Mouse (Mus musculus) embryonic facial prominence, embryonic 11.5 days (tissue): ENCODE data around the gene Trp63. TPM values are rescaled to one million over a fixed set of nuclear protein-coding genes. Genes with fewer than 3 reads are reported as not detected.

Experiments
- ATAC-seq: fragments of 200-750 bp; cut with Nextera tagmentation; replicated peaks from 2 replicates; pipeline ENCODE4 v1.8.0; 2017; ENCODE audit warnings: low read depth; ENCODE audit not compliant: insufficient number of reproducible peaks, low FRiP score, low TSS enrichment
- DNase-seq: peaks from one replicate; pipeline ENCODE4 v3.0.0-alpha.2; 2015; ENCODE audit warnings: low spot score
- H3K27ac ChIP-seq: fragments of 300-500 bp; sonication (generic); replicated peaks from 2 replicates; pipeline ENCODE4 v1.5.1; 2014; ENCODE audit warnings: mild to moderate bottlenecking, low read depth, low read length, control low read depth
- H3K27me3 ChIP-seq: fragments of 300-500 bp; sonication (generic); 2 replicates; pipeline ENCODE4 v1.6.1; 2014; ENCODE audit warnings: mild to moderate bottlenecking, low read length, moderate library complexity, mixed read lengths; ENCODE audit not compliant: control insufficient read depth, insufficient read depth
- H3K36me3 ChIP-seq: fragments of 300-500 bp; sonication (generic); replicated peaks from 2 replicates; pipeline ENCODE4 v1.6.1; 2014; ENCODE audit warnings: low read depth, mild to moderate bottlenecking, low read length, moderate library complexity, mixed read lengths; ENCODE audit not compliant: control insufficient read depth, insufficient read depth
- H3K4me1 ChIP-seq: fragments of 300-500 bp; sonication (generic); 2 replicates; pipeline ENCODE4 v1.6.1; 2014; ENCODE audit warnings: low read length, mixed read lengths; ENCODE audit not compliant: control insufficient read depth, insufficient read depth
- H3K4me2 ChIP-seq: fragments of 300-500 bp; sonication (generic); 2 replicates; pipeline ENCODE4 v1.6.1; 2014; ENCODE audit warnings: low read depth, mild to moderate bottlenecking, control low read depth, low read length, moderate library complexity
- H3K4me3 ChIP-seq: fragments of 300-500 bp; sonication (generic); 2 replicates; pipeline ENCODE4 v1.5.1; 2014; ENCODE audit warnings: low read depth, low read length, control low read depth
- H3K9ac ChIP-seq: fragments of 300-500 bp; sonication (generic); replicated peaks from 2 replicates; pipeline ENCODE4 v1.6.1; 2014; ENCODE audit warnings: mild to moderate bottlenecking, control low read depth, low read length
- H3K9me3 ChIP-seq: fragments of 300-500 bp; sonication (generic); replicated peaks from 2 replicates; pipeline ENCODE4 v1.6.1; 2016; ENCODE audit warnings: mild to moderate bottlenecking, low read length, inconsistent platforms, mixed read lengths; ENCODE audit not compliant: control insufficient read depth
- WGBS: fragments of 180-500 bp; shearing (Covaris S2); extraction: QIAGEN DNeasy Blood & Tissue Kit; methylation state at CpG from one replicate; pipeline ENCODE4 v1.1.7; 2014; 5-methylcytosine and 5-hydroxymethylcytosine counted together
- polyA plus RNA-seq: library from polyadenylated mRNA; unstranded; fragments of >200 nt; fragmentation: Nextera tagmentation; extraction: Ambion mirVana; gene quantifications from 2 replicates; pipeline ENCODE4 v1.2.1, GENCODE M21; 2014

The Trp63 gene
- polyA plus RNA-seq, 1 experiment from 2014 or later, result 20.8 TPM

GRCm38 (mm10) chr16:25690612-25691011, 7.0 kb downstream of the Trp63 start:
- H3K9me3 ChIP-seq, result no peaks in the 10 kb centered on the region
- peak; percentile 49 for DNase-seq
- H3K27ac ChIP-seq, result no peak overlapping the region
- H3K9ac ChIP-seq, result no peak overlapping the region
- WGBS, result 16% methylated on average over 5 of the region's 5 CpGs
- no peaks in the 10 kb centered on the region for H3K27me3 ChIP-seq
- no peak for ATAC-seq
- no peaks in the 10 kb centered on the region for H3K4me1 ChIP-seq
- no peak overlapping the region for H3K4me3 ChIP-seq
- H3K36me3 ChIP-seq, result no peaks in the 10 kb centered on the region
- no peak overlapping the region for H3K4me2 ChIP-seq

GRCm38 (mm10) chr16:25701252-25701651, 17.7 kb downstream of the Trp63 start:
- H3K27me3 ChIP-seq, result no peaks in the 10 kb centered on the region
- H3K27ac ChIP-seq, result no peak overlapping the region
- no peaks in the 10 kb centered on the region for H3K36me3 ChIP-seq
- no peak for DNase-seq
- no peaks in the 10 kb centered on the region for H3K4me1 ChIP-seq
- no peak overlapping the region for H3K9ac ChIP-seq
- 86% methylated on average over 2 of the region's 2 CpGs for WGBS
- ATAC-seq, result no peak
- H3K9me3 ChIP-seq, result no peaks in the 10 kb centered on the region
- no peak overlapping the region for H3K4me3 ChIP-seq
- no peak overlapping the region for H3K4me2 ChIP-seq

DNA sequence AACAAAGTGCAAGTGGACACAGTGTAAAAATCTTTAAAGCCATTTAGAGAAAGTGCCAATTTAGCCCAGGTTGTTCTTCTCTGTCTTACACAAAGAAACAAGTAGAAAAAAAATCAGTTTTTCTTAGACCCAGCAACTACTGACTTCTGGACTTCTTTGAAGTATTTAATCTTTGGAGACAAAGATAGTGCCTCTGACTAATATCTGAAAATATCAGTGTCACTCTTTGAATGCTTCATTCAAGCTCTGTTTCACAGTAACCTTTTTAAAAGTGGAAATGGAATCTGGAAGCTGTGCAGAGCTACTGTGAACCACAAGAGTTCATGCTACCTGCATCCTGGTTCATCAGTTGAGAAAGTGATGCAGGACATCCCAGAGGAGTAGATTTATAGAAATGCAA, 22.7 kb downstream of the Trp63 start:
- Histone ChIP-seq H3K27me3 (no peaks in the 10 kb centered on the region), H3K9ac (no peak overlapping the region), H3K9me3 (no peaks in the 10 kb centered on the region), H3K4me1 (no peaks in the 10 kb centered on the region), H3K27ac (no peak overlapping the region), H3K36me3 (no peaks in the 10 kb centered on the region), H3K4me3 (no peak overlapping the region), H3K4me2 (no peak overlapping the region)
- DNase-seq (no peak), ATAC-seq (no peak)

DNA sequence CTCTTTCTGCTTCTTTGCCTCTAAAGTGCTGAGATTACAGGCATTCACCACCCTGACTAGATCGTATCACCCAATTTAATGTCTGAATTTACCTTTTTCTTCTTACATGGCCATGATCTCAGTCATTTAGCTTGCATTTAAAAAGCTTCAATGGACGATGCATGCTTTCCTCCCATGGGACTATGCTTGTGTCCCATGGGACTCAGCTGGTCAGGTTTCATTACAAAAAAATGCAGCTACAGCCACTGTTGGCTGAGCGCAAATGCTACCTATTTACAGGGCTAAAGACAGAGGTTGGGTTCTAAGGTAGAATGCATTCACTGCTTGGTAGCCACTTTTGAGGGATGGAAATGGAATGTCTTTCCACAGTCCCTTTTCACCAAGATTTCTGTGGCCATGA, 32.2 kb downstream of the Trp63 start:
- Histone ChIP-seq H3K9me3 (no peaks in the 10 kb centered on the region), H3K27ac (no peak overlapping the region), H3K27me3 (no peaks in the 10 kb centered on the region), H3K4me3 (no peak overlapping the region), H3K36me3 (no peaks in the 10 kb centered on the region), H3K9ac (no peak overlapping the region), H3K4me2 (no peak overlapping the region), H3K4me1 (no peaks in the 10 kb centered on the region)
- ATAC-seq (no peak), DNase-seq (no peak)
- 75% methylated on average over 3 of the region's 3 CpGs for WGBS

GRCm38 (mm10) chr16:25723131-25723530, 39.6 kb downstream of the Trp63 start:
- H3K27ac ChIP-seq, result no peak overlapping the region
- no peak overlapping the region for H3K9ac ChIP-seq
- H3K4me1 ChIP-seq, result no peaks in the 10 kb centered on the region
- no peak overlapping the region for H3K4me2 ChIP-seq
- H3K4me3 ChIP-seq, result no peak overlapping the region
- no peaks in the 10 kb centered on the region for H3K36me3 ChIP-seq
- WGBS, result 80% methylated on average over 5 of the region's 5 CpGs
- DNase-seq (no peak), ATAC-seq (no peak)
- no peaks in the 10 kb centered on the region for H3K9me3 ChIP-seq
- no peaks in the 10 kb centered on the region for H3K27me3 ChIP-seq

DNA sequence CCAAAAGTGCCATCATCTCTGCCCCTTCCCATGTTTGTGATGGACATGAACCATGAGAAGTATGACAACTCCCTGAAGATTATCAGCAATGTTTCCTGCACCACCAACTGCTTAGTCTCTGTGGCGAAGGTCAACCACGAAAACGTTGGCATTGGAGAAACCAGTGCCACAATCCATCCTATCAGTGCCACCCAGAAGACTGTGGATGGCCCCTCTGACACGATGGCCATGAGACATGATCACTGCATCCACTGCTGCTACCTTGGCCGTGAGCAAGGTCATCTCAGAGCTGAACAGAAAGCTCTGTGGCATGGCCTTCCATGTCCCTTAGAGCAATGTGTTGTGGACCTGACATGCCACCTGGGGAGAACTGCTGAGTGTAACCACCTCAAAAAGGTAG, 43.4 kb downstream of the Trp63 start:
- Histone ChIP-seq H3K27me3 (no peaks in the 10 kb centered on the region), H3K27ac (no peak overlapping the region), H3K9me3 (no peaks in the 10 kb centered on the region), H3K9ac (no peak overlapping the region), H3K4me3 (no peak overlapping the region), H3K36me3 (no peaks in the 10 kb centered on the region), H3K4me1 (no peaks in the 10 kb centered on the region), H3K4me2 (no peak overlapping the region)
- no peak for ATAC-seq
- WGBS, result 90% methylated on average over 5 of the region's 5 CpGs
- no peak for DNase-seq

DNA sequence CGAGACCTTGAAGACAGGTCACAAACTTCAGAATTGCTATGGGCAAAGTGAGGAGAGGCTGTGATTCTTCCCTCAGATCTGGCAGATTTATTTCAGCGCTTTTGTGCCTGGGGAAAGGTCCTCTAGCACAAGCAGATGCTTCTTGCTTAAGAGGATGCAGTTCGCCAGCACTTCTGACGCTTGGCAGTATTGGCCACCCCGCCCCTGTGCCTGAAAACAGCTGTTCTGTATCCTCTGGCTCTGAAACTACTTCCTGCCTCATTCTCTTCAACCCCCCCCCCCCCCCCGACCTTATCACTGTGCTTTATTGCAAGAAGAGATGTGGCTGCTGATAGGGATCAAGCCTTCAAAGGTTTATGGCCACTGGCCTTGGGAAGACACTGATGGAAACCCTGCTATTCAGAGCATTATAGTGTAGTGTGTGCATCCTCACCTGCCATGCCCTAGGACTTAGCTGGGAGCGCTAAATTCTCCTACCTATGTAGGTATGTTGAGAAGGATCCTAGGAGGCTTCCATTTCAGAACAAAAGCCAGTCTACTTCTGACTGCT, 44.5 kb downstream of the Trp63 start:
- Histone ChIP-seq H3K9me3 (no peaks in the 10 kb centered on the region), H3K36me3 (no peaks in the 10 kb centered on the region), H3K4me2 (no peak overlapping the region), H3K27me3 (no peaks in the 10 kb centered on the region), H3K9ac (no peak overlapping the region), H3K4me1 (no peaks in the 10 kb centered on the region), H3K4me3 (no peak overlapping the region), H3K27ac (no peak overlapping the region)
- 53% methylated on average over 7 of the region's 7 CpGs for WGBS
- no peak for ATAC-seq
- no peak for DNase-seq

DNA sequence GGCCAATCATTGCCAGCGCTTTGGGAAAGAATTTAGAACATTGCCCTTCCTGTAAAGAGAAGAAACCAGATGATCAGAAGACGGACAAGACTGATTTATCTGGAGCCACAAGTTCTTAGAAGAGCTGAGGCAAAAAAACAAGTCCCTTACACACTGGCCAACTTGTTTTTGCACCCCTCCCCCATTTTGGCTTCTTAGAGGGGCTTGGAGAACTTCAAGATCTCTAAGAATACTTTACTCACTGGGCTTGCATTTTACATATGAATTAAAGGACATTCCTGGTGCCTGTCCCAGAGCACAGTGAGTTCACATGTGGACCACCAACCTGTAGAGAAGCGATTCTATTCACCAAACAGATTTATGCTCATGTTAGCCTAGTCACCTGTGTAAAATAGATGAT, 53.3 kb downstream of the Trp63 start:
- no peak for ATAC-seq
- no peak overlapping the region for H3K9ac ChIP-seq
- no peaks in the 10 kb centered on the region for H3K36me3 ChIP-seq
- H3K27ac ChIP-seq, result no peak overlapping the region
- no peaks in the 10 kb centered on the region for H3K4me1 ChIP-seq
- no peaks in the 10 kb centered on the region for H3K27me3 ChIP-seq
- DNase-seq, result no peak
- 73% methylated on average over 3 of the region's 3 CpGs for WGBS
- H3K9me3 ChIP-seq, result no peaks in the 10 kb centered on the region
- H3K4me3 ChIP-seq, result no peak overlapping the region
- H3K4me2 ChIP-seq, result no peak overlapping the region
